Comparison of ENCODE assay signal across 8 mouse cellular contexts in genomic region chr3:41564471-41565213, GRCm38 (mm10). TPM values are rescaled to one million over a fixed set of nuclear protein-coding genes. Genes with fewer than 3 reads are reported as not detected.
DNase-seq lines count a peak whose midpoint lies in the region; ATAC-seq and TF ChIP-seq lines count a peak whose summit lies in the region.

No protein-coding gene starts in this region.

- peak; percentile 24 for TF ChIP-seq CTCF in forebrain, postnatal 0 days (IDR thresholded peaks at IDR 0.05; ENCODE audit: low read depth)
- TF ChIP-seq CTCF in olfactory bulb, adult 2 months (IDR thresholded peaks at IDR 0.05; ENCODE audit: insufficient read depth, low read depth, low read length) = no peak

- DNase-seq in MN1 (ENCODE audit: low spot score) = peak; percentile 79
- DNase-seq in cerebellum, adult 8-10 months = peak; percentile 70
- peak; percentile 75 for DNase-seq in forebrain, postnatal 0 days
- peak; percentile 74 for DNase-seq in heart, postnatal 4 days
- DNase-seq in layer of hippocampus, adult 8-10 months (ENCODE audit: low spot score in 2 of 2) = peak; percentile 64 to 69
- peak; percentile 79 to 83 for DNase-seq in thymus, adult 18-20 months

- WGBS in forebrain, postnatal 0 days = under 1% methylated on average over 50 of the region's 60 CpGs
- WGBS in lung, embryonic 15.5 days = under 1% methylated on average over 57 of the region's 60 CpGs
- WGBS in olfactory bulb, adult 2 months = under 1% methylated on average over 60 of the region's 60 CpGs

- ATAC-seq in forebrain, postnatal 0 days = peak; percentile 47
- ATAC-seq in lung, embryonic 15.5 days (ENCODE audit: borderline replicate concordance, extremely low read depth, low FRiP score, low TSS enrichment) = peak; percentile 39

- H3K4me3 ChIP-seq in forebrain, postnatal 0 days (ENCODE audit: low read depth, low read length) = peak overlapping the region; percentile 88
- peak overlapping the region; percentile 59 for H3K4me3 ChIP-seq in lung, embryonic 15.5 days
- peak overlapping the region; percentile 94 for H3K4me3 ChIP-seq in olfactory bulb, adult 2 months (ENCODE audit: insufficient read depth, low read depth, low read length)

- 0 out of 2 replicates have a peak, but pooled peaks have one; percentile 28 for TF ChIP-seq POLR2A in olfactory bulb, adult 2 months (IDR thresholded peaks at IDR 0.05; ENCODE audit: insufficient read depth, low read depth, low read length)

- no peaks in the 10 kb centered on the region for H3K36me3 ChIP-seq in forebrain, postnatal 0 days (ENCODE audit: insufficient read depth)
- no peaks in the 10 kb centered on the region for H3K36me3 ChIP-seq in lung, embryonic 15.5 days

- H3K9ac ChIP-seq in forebrain, postnatal 0 days = peak overlapping the region; percentile 89
- H3K9ac ChIP-seq in lung, embryonic 15.5 days = peak overlapping the region; percentile 68

- H3K9me3 ChIP-seq in forebrain, postnatal 0 days (ENCODE audit: low read length) = no peaks in the 10 kb centered on the region
- H3K9me3 ChIP-seq in lung, embryonic 15.5 days = no peaks in the 10 kb centered on the region

- H3K4me1 ChIP-seq in forebrain, postnatal 0 days (ENCODE audit: insufficient read depth) = no peaks in the 10 kb centered on the region
- H3K4me1 ChIP-seq in lung, embryonic 15.5 days = 0 out of 2 replicates have a peak, but pooled peaks cover 4% of the 10 kb centered on the region
- peaks cover 3% of the 10 kb centered on the region for H3K4me1 ChIP-seq in olfactory bulb, adult 2 months (ENCODE audit: control insufficient read depth, insufficient read depth, low read length)

- H3K4me2 ChIP-seq in forebrain, postnatal 0 days (ENCODE audit: low read depth) = peak overlapping the region; percentile 83
- H3K4me2 ChIP-seq in lung, embryonic 15.5 days = peak overlapping the region; percentile 95

- peak overlapping the region; percentile 96 for H3K27ac ChIP-seq in forebrain, postnatal 0 days (ENCODE audit: low read depth, low read length)
- peak overlapping the region; percentile 76 for H3K27ac ChIP-seq in lung, embryonic 15.5 days
- peak overlapping the region; percentile 80 for H3K27ac ChIP-seq in olfactory bulb, adult 2 months (ENCODE audit: insufficient read depth, low read depth, low read length)

- H3K27me3 ChIP-seq in forebrain, postnatal 0 days (ENCODE audit: insufficient read depth, low read length) = no peaks in the 10 kb centered on the region
- no peaks in the 10 kb centered on the region for H3K27me3 ChIP-seq in lung, embryonic 15.5 days

RNA-seq across cellular contexts. Expression of gene Jade1, which starts 9.1 kb away (rescaled TPM):
- total RNA-seq in forebrain, postnatal 0 days (2014; rRNA removed) = 17.9 and 22.1 TPM in 2 replicates
- polyA plus RNA-seq in forebrain, postnatal 0 days (2015; fragmentation: Nextera tagmentation; extraction: Ambion mirVana) = 9.5 and 13.1 TPM in 2 replicates
- total RNA-seq in heart, postnatal 4 days (2021) = 10 to 100 TPM; 37.8 to 43.5 TPM
- total RNA-seq in layer of hippocampus, adult 8-10 months (2022) = 10 to 100 TPM; 32.3 to 41.8 (median 37.1) TPM
- polyA plus RNA-seq in lung, embryonic 15.5 days (2015; fragmentation: Nextera tagmentation; extraction: Ambion mirVana) = 10.9 and 11.0 TPM in 2 replicates
- not detected in 2 replicates for polyA plus RNA-seq in olfactory bulb, adult 2 months (2012; ENCODE audit: insufficient read depth, insufficient read length, low replicate concordance, missing spikeins)

Comparison
In these comparisons a context has a peak if more than half of its experiments do, and no peak if none do; other contexts are left out.
1. Peak in every context shown above with its lines: DNase-seq, ATAC-seq, H3K4me3 ChIP-seq and H3K27ac ChIP-seq.